Mouse (Mus musculus) right cerebral cortex, adult 18-20 months (tissue): ENCODE results near the gene Olfr654.

Experiments
- DNase-seq: peaks from one replicate; pipeline ENCODE4 v3.0.0; 2022; ENCODE audit warnings: mixed read lengths

The Olfr654 gene

DNA sequence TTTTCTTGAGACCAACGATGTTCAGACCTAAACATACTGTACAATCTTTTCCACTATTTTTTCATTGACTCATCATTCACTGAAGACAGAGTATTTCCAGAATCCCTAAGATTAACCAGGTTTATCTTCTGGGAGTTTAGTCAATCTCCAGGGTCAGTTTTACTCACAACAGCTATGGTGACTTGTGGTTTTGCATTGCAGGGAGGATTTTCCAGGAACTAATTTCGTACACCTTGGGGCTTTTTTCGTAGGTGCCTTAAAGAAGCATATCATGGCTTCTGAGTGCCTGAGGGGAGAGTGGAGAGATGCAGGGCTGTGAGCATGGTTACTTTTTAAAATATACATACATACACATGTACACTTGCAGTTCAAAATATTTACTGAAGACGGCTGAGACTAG, at the start of gene Olfr654:
TSS of gene Olfr654 (plus strand) at position 301 of the 400 bp plus-strand sequence.
- DNase-seq = no peak

DNA sequence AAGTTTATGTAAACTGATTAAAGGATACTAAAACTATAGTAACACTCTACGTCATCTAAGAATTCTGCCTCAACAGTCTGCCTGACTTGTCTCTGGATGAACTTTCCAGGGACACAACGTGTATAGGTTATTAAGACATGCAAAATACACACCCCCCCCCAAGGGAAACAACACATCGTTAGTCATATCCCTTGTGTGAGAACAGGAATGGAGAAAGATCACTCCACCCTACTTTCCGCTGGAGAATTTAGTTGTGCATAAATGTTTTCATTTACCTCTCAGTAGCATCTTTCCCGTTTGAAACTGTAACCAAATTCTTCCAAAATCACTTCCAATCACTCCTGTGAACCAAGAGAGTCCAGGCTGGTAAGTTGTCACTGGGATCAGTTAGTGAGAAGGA, 37.0 kb upstream of the Olfr654 start, which contains the start of gene Olfr651:
TSS of gene Olfr651 (plus strand) at position 301 of the 400 bp plus-strand sequence.
- no peak for DNase-seq

DNA sequence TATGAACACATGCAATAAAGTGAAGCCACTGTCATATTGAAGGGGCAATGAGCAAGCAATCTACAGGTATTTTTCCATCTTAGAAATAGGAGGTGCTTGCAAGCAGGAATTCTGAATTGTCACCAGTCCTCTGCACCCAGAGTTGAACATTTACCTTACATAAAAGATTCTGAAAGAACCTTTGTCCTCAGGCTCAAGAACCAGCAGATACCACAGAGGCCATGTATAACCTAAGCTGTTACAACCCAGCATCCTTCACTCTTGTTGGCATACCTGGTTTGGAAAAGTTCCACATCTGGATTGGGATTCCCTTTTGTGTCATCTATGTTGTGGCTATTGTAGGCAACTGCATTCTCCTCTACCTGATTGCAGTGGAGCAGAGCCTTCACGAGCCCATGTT, 34.1 kb upstream of the Olfr654 start:
- no peak for DNase-seq

DNA sequence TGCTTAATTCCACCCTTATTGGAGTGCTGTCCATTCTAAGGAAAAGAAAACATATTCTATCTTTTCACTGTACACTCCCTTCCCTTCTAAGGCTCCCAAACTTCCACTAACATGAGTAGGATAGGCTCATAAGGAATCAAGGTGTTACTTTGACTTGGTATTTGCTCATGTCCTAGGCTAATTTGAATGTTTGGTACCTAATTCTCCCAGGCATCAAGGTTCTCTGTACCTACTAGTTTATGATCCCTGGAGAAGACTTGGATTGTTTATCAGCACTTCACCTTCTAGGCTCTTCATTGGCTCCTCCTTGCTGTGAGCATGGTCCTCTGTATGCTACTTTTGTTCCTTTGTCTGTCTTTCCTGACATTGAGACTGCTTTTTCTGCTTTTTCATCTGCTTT, 26.2 kb upstream of the Olfr654 start, which contains the start of gene Olfr652:
TSS of gene Olfr652 (plus strand) at position 301 of the 400 bp plus-strand sequence.
- no peak for DNase-seq

DNA sequence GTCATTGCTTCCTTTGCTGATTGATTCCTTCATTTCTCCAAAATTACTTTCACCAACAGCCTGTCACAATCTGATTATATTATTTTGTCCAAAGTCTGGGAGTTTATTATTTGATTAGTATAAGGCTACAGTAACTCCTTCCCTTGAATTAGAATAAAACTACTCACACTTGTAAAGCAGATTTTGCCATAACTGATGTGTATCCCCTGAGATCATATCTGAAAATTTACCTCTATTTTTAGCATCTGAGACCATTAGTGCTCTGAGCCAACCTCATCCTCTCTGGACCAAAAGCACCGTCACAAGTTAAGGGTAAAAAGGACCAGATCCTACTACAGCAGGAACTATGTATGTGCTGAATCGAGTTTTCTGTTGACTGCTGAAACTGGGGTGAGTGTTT, 9.8 kb upstream of the Olfr654 start, which contains the start of gene Olfr653:
TSS of gene Olfr653 (plus strand) at position 301 of the 400 bp plus-strand sequence.
- no peak for DNase-seq

DNA sequence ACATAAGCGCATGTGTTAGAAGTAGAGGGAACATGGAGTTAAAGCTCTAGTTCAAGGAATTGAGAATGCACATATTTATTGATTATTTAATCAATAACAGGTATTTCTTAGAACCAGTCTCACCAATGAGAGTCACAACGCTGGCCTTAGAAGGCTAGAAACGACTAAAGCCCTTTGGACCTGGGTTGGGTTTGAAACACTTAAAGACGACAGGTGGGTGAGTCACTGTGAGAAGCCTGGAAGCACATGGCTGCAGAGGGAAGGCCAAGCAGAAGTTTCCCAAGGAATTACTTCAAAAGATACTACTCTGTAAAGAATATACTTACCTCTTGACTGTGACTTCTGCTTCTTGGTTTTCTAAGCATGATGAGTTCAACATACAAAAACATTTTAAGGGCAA, 6.0 kb upstream of the Olfr654 start:
- no peak for DNase-seq

DNA sequence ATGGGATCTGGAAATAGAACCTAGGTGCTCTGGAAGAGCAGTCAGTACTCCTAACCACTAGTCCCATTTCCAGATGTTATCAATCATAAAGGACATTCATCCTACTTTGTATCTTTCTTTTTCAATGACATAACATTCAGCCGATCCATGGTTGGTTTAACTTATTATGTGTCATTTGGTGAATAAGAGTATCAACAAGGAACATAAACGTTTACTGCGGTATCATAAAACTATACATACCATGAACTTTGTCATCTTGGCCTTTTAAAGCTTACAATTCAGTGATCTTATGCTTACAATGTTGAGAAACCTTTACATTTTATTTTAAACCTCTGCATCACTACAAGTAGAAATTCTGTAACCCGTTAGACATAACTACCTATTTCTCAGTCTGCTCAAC, 5.4 kb upstream of the Olfr654 start:
- no peak for DNase-seq

DNA sequence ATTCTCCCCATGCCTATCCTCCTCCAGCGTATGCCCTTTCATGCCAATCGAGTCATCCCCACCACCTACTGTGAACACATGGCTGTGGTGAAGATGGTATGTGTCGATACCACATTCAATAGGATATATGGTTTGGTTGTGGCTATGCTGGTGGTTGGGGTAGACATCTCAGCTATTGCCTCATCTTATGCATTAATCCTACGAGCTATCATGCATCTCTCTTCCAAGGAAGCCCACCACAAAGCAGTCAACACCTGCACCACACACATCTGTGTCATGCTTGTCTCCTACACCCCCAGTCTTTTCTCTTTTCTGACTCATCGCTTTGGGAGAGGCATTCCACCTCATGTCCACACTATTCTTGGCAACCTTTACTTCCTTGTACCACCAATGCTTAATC, 1.4 kb downstream of the Olfr654 start:
- DNase-seq = no peak

DNA sequence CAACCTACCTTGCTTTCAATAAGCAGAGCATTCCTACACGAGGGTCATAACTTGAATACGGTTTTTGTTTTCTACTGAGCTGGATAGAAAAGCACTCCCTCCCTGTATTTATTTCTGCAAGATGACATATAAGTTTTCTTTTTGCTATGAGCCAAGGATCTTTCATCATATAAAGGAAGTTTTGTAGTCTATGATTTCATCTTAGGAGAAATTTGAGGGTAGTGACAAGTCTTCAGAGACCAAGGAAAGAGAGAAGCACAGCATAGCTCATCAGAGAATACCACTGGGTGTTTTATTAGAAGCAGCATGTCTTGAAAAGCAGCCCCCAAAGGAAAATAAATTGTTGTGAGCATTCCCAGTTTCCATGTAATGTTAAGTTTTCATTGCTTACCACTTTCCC, 14.9 kb downstream of the Olfr654 start, which contains the start of gene Olfr655:
TSS of gene Olfr655 (minus strand) at position 101 of the 400 bp plus-strand sequence.
- no peak for DNase-seq

DNA sequence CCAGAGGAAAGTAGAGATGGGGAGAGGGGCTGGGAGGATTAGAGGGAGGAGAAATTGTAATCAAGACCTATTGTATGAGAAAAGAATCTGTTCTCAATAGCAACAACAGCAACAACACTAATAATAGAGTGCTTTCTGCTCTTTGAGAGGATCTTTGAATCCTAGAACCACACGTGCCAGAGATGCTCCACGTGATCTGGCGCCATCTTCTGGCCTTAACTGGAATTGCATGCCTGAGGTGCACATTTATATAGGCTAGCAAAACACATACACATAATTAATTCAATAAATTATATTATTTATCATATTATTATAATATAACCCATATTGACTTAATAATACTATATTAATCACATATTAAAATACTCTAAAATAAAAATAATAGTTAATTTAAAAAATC, 16.3 kb downstream of the Olfr654 start:
- DNase-seq = no peak

DNA sequence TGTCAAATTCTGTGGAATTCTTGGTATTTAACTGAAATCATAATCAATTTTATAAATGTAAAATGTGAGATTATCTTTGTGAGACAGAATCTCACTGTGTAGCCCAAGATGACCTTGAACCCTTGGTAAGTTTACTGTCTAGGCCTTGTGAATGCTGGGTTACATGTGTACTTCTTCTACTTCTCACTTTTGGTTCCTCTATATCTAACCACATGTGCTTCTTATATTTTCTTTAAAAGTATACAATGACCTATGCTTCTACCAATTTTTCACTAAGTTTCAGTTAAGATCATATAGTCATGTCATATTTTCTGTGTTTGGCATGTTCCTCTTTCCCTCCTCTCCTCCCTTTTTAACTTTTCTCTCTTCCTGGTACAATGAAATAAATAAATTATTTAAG, 17.9 kb downstream of the Olfr654 start:
- no peak for DNase-seq

DNA sequence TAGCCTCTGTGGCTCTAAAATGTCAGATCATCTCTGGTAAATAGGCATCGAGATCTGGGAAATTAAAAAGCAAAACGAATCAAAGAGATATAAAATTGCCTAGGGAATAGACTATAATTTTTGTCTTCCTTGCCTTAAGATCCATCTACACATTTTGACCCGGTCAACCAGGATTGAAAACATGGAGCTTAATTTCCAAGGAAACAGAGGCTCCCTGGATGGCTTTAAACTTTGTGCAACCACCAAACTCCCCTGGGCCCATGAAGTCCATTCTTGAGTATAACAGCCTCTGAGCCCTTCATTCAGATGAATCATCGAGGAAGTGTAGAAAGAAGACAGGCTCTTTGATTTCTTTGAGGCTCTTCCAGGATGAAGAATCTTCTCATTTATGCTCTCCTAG, 26.8 kb downstream of the Olfr654 start, which contains the start of gene Olfr656:
TSS of gene Olfr656 (plus strand) at position 301 of the 400 bp plus-strand sequence.
- DNase-seq = no peak

DNA sequence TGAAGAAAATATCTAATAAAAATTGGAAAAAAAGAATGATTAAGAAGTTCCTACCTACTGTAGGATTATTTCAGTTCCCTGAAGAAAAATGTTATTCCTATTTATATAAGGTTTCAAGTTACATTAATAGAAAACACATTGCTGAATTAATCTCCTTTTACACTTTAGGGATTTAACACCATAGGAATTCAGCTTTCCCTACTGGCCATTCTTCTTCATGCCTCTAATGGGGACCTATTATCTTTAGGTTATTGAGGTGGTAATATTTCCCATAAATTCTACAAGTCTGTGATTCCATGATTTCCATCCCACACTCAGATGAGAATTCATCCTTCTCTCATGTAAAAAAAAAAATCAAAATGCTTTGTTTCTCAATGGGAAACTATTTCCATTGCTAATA, 37.7 kb downstream of the Olfr654 start, which contains the start of gene Olfr657:
TSS of gene Olfr657 (plus strand) at position 301 of the 400 bp plus-strand sequence.
- DNase-seq = no peak
